Mouse (Mus musculus): ENCODE results near the gene Lipc.

Gene Lipc

DNA sequence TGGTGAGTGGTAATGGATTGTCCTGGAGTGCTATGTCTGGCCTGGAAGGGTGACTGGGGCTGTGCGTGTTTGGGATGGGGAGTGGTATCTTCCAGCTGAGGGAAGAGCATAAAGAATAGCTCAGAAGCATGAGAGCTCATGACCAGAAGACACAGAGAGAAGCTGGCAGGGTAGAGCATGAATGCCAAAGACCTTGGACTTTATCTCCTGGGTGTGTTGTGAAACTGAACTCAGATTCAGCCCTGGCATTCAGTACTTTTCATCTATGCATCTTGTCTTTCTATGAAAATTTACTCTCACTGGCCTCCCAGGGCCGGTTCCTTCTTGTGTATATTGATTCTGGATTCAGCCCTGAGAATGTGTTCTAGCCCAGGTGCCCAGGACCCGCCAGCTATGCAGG lies 127.9 kb downstream of the Lipc start:
- no peak for DNase-seq (ENCODE audit: low read depth, low spot score)

DNA sequence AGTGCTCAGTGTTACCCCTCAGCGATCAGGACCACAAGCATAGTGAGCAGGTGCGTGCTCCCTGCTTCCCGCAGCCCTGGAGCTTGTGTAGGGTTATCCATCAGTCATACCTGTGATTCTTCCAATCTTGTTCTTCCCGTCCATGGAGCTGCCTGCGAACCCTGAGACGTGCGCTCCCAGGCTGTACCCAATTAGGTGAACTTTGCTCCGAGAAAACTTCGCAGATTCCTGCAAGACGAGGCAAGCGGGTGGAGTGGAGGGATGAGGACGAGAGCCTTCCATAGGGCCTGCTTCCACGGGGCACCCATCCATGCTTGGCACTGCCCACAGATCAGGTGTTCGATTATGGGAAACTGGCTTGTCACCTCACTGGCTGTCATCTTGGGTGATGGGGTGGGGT lies 133.3 kb downstream of the Lipc start:
- no peak for DNase-seq (ENCODE audit: low read depth, low spot score)

DNA sequence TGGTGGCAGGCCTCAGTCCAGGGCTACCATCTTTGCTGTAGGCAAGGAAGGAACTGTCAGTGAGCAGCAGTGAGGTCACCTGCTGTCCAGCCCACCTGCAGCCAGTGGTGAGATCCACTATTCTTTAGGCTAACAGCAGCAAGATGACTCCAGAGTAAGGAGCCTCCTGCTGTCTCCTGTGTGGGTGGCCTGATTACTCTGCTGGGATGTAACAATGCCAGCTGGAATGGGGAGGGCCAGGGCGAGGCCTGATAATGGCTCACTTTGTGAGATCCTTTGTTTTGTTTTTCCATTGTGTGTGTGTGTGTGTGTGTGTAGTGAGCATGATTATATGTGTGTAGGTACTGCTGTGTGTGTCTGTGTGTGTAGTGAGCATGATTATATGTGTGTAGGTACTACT lies 134.6 kb downstream of the Lipc start:
- peak; percentile 21 for DNase-seq (ENCODE audit: low read depth, low spot score)

DNA sequence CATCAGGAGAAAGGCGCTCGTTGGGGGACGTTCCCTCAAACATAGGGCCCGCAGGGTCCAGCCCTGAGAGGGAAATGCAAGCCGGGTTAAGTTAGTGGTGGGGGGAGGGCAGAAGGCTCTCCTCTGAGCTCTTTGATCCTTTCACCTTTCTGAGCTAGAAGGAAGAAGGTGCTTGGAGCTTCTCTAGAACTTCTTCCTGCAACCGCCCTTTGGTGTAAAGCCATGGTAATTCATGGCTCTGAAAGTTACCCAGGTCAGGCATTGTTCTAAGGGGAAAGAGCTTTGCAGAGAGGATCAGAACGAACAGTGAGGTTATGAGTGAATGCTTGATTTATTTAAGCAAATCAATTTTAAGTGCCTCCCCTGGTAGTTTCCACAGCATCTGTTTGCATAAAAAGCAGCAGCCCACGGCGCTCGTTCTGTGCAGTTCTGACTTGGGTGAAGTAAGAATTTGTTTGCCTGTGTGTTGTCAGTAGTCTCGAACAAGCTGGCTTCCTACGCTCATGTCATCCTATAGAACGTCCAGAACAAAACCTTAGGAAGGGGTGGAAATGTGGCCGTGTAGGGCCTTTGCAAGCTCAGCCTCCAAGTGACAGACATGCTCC lies 135.2 kb downstream of the Lipc start:
- DNase-seq (ENCODE audit: low read depth, low spot score): no peak

GRCm38 (mm10) chr9:70812551-70812950 lies 139.5 kb downstream of the Lipc start:
- no peak for DNase-seq (ENCODE audit: low read depth, low spot score)

DNA sequence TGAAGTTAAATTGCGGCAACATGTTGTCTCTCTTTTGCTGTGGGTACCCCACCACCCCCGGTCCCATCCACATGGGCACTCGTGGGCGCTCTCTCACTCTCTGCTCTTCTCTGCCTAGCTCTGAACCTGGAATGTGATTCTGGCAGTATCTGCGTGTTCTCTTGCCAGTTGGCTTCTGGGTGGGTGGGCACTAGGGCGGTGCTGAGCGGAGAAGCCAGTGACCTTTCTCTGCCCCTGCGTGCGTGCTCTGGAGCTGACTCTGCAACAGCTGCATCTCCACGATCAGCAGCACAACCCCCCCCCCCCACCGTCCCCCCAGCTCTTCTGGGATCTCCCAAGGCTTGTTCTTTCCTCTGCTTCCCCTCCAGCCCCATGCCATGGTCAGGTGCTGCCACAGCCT lies 144.3 kb downstream of the Lipc start:
- no peak for DNase-seq (ENCODE audit: low read depth, low spot score)

DNA sequence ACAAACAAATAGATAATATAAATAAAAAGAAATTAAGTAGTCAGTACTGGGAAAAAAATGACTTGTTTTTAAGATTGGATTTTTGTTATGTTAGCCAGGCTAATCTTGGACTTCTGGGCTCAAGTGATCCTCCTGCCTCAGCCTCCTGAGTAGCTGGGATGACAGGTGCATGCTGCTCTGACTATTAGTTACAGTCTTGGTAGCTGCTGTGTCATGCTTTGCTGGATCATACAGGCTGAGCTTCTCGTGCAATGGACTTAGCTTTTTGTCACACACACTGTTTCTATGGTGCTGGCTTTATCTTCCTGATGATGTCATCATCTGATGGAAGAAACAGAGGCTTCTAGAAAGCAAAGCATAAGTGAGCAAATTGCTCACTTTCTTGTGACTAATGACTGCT lies 146.0 kb downstream of the Lipc start:
- DNase-seq (ENCODE audit: low read depth, low spot score): no peak

GRCm38 (mm10) chr9:70802816-70803215 lies 149.2 kb downstream of the Lipc start:
- no peak for DNase-seq (ENCODE audit: low read depth, low spot score)

DNA sequence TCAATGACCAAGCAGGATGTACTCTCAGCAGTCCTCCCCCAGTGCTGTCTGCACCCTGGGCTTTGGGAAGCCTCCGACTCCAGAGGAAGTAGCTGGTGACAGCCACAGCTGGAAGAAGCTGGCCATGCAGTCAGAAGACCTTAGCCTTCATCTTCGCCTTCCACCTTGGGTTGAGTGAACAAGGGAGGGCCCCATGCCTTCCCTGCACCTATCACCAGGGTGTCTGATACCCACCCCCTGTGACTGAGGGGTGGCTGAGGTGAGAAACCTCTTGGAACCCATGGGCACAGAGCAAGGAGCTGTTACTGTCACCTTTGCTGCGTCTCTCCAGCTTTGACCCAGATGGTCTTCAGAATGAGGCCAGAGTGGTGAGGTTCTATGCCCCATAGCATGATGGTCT lies 150.3 kb downstream of the Lipc start:
- DNase-seq (ENCODE audit: low read depth, low spot score): no peak

DNA sequence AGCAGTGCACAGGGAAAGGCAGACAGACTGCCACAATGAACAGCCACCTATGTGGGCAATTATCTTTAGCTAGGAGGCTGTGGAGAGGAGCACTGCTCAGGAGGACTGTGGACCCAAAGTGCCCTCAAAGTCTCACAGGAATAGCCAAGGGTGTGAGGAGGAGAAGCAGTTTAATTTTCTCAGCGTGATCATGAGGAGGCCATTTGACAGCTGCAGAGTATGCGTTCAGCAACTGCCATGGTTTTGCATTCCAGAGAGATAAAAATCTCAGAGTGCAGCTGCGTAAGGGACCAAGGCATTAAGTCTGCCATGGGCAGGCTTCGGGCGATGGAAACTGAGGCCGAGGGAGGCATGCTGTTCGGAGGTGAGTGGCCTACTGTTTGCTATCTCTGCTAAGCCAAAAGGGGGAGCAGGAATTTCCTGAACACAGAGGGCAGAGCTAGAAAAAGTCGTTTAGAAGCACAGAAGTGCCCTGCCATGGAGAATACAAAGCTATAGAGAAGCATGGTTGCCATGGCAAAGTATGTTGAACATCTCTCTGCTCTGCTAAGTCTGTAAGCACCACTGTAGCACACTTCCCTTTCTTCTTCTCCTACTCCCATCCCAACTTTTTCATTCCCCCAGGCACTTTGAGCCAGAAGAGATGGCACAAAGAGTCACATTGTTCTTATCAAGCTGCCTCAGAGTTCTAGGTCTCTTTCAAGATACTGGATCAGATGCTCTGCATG lies 151.3 kb downstream of the Lipc start:
- DNase-seq (ENCODE audit: low read depth, low spot score): no peak

DNA sequence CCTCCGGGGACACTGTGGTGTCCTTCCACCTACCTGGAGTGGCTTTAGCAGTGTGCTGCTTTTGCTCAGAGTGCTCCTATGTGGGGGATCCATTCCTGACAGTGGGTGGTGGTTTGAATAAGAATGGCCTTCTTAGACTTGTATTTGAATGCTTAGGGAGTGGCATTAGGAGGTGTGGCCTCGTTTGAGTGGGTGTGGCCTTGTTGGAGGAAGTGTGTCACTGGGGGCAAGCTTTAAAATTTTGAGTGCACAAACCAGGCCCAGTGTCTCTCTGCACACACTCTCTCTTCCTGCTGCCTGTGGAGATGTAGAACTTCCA lies 156.6 kb downstream of the Lipc start:
- DNase-seq (ENCODE audit: low read depth, low spot score): peak; percentile 27

- DNase-seq (ENCODE audit: low read depth, low spot score): peak; percentile 83
Measured at GRCm38 (mm10) chr9:70794643-70795438, 157.2 kb downstream of the Lipc start.

DNA sequence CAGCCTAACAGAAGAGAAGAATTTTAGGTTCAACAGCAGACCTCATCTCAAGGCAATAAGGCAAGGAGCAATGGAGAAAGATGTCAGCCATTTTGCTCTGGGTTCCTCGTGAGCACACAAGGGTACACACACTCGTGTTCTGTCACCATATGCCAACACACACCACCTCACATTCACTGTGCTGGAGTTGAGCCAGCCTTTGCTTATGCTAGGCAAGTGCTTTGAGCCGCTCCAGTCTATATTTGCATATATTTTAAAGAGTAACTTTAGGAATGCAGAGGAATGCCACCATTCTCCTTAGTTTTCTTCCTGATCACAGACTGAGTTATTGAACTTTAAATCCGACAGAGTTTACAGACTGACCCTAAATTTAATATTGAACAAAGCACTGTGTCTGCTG lies 161.4 kb downstream of the Lipc start:
- DNase-seq (ENCODE audit: low read depth, low spot score): no peak

DNA sequence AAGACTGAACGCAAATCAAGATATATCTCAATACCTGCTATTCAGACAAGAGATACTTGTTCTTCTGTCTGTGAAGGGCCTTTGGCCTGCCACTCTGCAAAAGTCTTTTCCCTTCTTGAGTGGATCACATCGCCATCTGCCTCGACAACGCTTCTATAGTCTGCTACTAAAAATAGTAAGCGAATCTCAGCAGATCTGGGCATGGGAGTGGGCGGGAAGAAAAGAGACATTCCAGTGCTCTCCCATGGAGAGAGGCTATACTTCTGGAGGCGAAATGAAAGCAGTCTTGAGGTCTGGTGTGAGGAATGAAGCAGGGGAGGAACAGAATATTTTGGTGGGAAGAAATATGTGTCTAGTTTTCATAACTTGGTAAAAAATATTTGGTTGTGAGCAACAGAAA lies 163.3 kb downstream of the Lipc start:
- peak; percentile 3 for DNase-seq (ENCODE audit: low read depth, low spot score)

- no peak for DNase-seq (ENCODE audit: low read depth, low spot score)
Measured at GRCm38 (mm10) chr9:70782191-70782590, 169.8 kb downstream of the Lipc start.

DNA sequence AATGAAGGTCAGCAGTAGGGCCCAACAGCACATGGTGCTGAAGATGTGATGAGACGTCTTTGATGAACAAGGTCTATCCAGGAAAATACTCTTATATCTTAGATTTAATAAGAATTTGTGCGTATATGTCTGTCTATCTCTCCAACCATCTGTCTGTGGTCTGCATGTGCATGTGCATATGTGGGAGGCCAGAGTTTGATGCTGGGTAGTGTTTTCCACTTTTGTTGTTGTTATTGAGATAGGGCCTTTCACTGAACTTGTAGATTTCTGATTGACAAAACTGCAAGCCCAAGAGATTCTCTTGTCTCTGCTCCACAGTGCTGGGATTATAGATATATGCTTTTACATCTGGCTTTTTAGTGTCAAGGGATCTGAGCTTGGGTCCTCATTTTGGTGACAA lies 176.5 kb downstream of the Lipc start:
- DNase-seq (ENCODE audit: low read depth, low spot score): no peak

GRCm38 (mm10) chr9:70760974-70761373 lies 191.1 kb downstream of the Lipc start:
- no peak for DNase-seq (ENCODE audit: low read depth, low spot score)

DNA sequence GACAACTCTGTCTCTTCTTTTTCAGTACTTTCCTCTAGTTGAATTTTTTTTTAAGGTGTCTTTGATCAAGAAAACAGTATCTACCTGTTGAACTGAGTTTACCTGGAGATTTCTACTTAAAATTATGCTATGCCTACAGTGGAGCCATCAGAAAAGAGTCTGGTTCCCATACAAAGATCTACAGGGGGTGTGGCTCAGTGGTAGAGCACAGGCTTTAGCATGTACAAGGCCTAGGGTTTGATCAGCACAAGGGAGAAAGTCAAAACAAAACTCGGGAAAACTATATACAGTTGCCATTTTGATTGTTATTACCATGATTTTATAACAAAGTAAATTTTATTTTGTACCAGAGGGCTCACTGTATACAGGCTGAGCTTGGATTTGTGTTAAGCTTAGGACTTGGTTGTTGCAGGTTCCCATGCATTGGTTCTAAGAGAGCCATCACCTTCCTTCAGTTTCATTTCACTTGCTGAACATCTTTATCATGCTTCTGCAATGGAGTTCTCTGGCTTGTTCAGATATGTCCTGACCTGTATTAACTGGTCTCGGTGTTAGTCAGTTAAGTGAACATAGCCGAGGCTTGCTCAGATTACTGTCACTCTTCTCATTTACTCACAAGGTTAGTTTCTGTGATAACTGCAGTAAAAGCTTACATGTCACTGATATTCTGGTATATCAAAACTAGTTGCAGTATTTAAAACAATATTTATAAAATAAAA lies 200.4 kb downstream of the Lipc start:
- no peak for DNase-seq (ENCODE audit: low read depth, low spot score)

All from 3T3-L1 (cell line).